Mouse (Mus musculus) frontal cortex, postnatal 25 days (tissue): ENCODE measurements around the gene Ofcc1.

Source experiments
- DNase-seq, 2 experiments: peaks; one replicate each; pipeline ENCODE4 v3.0.0; 2022; ENCODE audit warnings: low spot score in 2 of 2

Gene Ofcc1

DNA sequence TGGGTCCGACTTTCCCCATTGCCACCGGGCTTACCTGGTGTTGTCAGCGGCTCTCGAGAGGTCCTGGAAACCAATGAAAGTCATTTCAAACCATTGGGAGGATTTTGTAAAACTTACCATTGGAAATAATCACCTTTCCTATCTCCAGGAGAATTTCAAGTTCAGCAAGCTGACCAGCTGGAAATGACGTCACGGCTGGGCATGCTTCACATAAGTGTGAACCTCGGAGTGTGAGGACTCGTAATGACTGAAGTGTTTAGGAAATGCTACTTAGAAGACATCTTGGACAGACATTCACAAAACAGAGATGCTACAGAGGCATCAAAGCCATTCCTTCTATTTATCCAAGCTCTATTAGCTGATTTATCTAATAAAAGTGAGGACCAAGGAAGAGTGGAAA, 361.0 kb downstream of the Ofcc1 start:
- DNase-seq: no peak

DNA sequence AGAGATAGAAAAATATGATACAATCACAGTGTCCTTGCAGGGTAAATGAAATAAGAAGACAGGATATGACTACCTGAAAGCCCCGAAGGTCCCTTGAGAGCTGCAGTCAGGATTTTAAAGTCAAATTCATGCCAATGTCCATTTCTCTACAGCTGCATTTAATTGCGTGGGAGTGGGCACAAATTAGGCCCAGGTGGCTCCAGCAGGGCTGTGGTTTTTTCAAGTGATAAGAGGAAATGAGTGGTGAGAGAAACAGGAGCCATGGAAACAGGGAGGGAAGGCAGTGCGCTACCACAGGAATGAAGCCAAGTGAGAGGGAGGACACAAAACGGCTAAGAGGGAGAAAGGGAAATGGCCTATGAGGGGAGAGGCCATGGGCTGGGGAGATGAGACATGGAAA, 363.3 kb downstream of the Ofcc1 start:
- DNase-seq: no peak

DNA sequence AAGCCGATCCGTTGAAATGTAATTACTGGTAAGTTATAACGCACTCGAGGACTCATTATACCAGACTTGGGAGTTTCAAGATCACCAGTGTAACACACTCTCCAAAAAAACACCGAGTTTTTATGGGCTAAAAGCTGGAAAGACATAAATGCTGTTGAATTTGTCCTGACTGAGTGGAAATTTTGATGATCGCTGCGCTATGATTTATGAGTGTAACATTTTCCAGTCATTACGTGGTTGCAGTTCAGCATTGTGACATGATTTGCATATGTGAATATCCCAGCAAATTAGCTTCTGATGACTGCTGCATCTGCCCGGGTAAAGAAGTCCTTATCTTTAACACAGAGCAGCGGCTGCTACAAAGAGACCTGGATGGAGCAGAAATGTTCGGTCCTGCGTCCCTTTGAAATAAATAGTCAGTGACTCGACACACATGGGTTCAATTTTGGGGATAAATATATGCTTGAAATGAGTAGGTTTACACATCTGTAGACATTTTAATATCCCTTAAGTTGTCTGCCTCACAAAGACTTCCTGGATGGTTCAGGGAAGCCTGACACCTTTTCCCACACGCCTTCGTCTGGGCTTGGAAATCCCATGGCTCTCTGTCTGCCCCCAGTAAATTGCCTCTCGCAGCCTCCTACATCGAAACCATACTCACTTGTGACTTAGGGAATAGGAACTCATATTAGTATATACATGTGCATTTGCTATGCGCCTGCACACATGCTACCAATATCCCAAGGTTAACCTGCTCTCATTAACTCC, 381.8 kb downstream of the Ofcc1 start:
- DNase-seq: no peak

DNA sequence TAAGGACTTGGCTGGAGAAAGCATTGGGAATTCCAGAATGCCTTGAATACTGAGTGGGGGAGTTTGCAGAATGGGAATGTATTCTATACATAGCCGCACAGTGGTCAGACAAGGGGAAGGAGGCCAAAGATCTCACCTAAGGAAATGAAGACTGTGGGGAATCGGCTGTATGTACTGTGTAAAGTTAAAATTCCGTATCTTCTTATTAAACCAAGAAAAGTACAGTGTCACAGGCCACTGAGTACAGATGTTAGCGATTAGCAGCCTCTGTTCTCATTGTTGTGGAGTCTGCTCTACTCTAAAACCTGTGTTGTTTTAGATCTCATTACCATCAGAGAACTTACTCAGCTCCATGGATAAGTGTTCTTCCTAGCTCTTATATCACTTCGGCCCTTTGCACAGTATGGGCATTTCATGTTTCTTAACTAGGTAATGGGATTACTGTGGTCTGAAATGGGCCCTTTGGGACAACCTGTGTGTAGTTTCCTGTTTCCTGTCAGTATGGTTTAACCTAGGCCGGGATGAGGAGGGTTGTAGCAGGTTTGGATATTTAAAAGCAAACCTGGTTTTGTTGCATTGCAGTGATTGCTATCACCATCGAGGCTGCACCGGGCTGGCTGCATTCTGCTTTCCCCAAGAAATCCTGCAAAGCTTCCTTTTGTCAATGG, 392.8 kb downstream of the Ofcc1 start:
- no peak for DNase-seq

DNA sequence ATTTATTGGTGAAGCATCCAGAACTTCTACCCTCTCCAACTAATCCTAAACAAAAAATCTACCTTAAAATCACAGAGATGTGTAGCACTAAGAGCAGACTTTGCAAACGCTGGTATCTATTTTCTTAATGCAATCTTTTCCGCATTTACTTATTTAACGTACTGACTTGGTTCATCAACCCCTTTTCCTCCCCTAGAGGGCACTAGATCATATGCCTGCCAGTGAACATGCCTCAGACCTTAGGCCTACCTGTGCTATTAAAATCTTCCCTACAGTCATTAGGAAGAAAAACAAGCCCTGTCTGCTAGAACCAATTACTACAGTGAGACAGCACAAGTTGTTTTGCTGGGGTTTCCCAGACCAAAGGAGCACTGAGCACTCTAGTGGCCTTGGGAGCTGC, 404.0 kb downstream of the Ofcc1 start:
- no peak for DNase-seq

DNA sequence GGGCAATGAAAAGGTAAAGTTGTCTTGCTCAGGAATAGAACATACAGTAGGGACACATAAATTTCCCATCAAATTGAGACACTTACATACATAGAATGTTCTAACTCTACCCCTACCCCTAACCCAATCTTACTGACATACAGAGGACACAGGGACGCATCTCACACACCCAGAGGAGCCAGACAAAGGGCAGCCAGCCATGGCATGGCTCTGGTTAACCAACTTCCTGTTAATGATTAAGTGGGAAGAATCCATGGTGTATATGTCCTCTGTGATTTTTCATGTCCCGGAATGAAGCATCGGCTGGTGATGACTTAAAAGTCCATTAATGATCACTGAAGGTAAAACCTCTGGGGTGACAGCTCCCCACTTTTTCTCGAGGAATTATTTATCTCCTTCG, 405.2 kb downstream of the Ofcc1 start:
- DNase-seq: no peak
